Mouse (Mus musculus) heart, postnatal 25 days (tissue): ENCODE measurements at regions not wholly inside any gene's neighbourhood (a gene's known extent, or its start where the extent isn't known, plus 50 kb on each side); places are given as distances from the start of the nearest gene placed in this dataset.

Experiments used
- DNase-seq: peaks from one replicate; pipeline ENCODE4 v3.0.0; 2022; ENCODE audit warnings: low spot score
- intact Hi-C: fragments of 180-260 bp; cut with DNase I; formaldehyde crosslinking; loops from one replicate; pipeline ENCODE4 v1.15.1; 2025

DNA sequence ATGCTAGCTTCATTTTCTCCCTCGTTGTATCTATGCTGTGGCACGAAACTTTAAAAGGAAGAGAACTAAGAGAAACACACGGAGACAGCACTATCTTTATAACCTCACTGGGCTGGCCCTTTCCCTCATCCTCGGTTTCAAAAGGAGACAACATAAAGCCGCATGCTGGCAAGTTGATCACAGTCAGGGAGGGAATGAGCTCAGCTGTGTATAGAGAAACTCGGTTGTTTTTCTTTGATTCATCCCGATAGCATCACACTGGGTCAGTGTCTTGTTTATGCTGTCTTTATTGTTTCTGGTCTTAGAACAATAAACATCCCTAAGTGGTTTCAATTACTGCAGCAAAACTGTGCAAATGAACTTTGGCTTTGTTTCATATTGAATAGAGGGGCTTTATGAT is 249.2 kb upstream of the Cxadr start:
- intact Hi-C loops = no loop called here
- no peak for DNase-seq

DNA sequence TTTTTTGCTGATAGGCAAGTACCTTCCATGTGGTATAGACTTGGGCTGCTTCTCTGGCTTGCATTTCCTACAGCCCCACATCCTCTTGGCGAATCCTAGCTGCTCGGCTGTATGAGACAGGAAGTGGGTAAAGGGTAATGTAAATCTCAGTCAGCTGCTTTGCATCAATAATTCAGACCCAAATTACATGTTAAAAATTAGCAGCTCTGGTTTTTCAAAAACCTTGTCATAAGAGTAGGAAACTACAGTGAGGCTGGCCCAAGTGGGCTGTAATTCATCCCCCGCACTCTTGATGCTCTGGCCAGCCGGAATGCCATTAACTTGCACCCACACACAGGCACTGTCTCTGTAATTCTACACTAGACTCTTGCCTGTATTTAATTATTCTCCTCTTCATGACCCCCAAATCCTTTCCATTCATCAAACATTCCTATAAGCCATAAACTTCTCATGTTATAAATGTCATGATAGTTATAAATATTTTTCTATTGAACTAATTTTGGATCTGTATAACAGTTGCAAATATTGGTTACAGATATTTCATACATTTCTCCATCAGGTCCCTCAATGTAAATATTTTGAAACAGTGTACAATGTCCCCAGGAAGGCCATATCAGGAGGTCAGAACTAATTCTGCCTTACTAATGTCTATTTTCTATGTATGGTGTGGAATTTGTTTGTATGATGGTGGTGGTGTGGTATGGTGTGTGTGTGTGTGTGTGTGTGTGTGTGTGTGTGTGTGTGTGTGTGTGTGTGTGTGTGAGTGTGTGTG is 261.0 kb upstream of the Cxadr start:
- intact Hi-C loops = no loop called here
- no peak for DNase-seq

DNA sequence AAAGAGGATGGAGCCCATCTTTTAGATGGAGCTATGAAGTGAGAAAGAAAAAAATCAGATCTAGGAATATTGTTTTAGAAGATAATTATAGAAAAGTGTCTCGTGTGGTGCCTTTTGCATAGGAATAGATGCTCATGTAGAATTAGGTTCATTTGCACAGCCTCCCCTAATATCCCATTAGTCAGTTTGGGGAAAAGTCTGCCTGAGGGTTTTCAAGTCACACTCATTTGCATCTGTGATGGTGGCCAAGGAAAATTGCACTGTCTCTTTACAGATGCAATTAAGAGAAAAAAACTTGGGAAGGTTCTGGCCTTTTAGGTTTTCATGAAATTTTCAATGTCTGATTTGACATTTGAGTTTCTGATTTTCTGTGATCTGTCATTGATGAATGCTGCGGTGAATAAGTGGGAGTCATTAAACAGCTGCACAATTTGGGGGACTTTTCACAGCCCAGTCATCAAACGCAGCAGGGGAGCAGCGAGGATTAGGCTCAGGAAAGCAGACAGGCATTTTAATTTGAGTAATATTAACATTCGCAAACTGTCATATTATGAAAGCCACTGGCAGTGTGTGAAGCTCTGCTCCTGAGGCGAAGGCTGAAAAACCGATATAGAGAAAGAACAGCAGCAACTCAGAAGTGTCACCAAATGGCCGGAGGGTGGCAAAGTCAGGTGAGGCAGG is 281.5 kb upstream of the Cxadr start:
- DNase-seq = no peak
- intact Hi-C loops = no loop called here

DNA sequence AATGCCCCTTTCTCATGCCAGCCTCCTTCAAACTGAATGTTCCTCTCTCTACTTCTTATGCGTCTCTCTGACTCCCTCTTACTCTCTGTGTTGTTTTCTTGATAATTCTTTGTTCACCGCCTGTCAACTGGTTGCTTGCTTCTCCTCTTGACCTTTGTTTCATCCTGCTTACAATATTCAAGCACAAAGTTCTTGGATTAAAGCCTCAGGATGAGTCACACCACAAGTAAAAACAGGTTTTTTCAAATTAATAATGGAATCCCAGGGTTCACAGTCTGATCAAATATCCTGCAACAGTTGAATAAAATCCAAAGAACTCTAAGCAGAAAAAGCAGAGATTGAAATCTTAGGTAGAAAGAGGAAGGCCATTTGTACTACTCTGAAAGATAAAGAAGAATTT is 285.9 kb upstream of the Cxadr start:
- DNase-seq = no peak

DNA sequence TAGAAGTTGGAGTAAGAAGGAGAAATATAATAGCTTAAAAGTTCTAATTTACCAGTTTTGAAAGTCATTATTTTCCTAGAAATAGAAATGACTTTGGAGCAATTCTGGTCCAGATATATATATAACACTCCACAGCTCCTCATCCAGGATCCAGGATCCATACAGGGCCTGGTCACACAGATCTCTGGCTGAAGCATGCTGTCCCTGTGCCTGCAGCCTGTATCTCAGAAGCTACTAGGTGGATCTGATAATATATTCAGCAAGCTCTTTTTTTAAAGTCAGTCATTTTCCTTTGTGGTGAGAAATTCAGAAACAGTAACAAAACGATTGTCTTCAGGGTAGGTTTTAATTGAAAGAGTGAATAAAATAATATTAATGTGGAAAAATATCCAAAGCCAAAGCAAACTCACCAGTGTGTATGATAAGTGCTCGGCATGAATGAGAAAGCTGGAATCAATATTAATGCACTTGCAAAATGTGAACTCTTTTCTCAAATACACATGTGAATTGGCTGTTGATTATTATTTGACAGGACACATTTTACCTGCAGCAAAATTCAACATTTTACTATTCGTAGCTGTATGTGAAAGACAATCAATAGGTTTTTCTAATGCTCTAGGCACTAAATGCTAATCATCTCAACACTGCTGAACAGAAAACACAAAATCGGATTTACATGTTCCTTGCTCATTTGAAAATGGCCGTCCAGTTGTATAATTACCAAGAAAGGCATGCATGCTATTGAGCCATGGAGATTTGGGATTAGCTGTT is 288.1 kb upstream of the Cxadr start:
- intact Hi-C loops = no loop called here
- DNase-seq = no peak

More for the DNA sequence above, 285.9 kb upstream of the Cxadr start:
- intact Hi-C loops = no loop called here

DNA sequence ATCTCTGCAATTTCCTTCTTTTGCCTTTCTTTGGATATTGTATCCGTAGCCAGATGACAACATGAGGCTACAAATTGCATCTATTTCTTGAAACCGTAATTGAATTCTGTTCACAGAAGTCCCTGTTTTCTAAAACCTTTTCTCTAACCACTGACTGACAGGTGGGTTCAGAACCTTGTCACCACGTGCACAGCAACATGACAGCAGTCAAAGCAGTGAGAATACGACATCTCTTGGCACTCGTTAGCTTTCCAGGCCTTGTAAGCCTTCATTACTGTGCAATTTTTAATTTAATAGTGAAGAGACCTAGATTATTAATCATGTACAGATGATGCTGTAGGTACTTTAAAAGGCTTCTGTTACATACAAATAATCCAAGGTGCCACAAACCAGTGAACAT is 297.3 kb upstream of the Cxadr start:
- intact Hi-C loops = no loop called here
- DNase-seq = no peak

DNA sequence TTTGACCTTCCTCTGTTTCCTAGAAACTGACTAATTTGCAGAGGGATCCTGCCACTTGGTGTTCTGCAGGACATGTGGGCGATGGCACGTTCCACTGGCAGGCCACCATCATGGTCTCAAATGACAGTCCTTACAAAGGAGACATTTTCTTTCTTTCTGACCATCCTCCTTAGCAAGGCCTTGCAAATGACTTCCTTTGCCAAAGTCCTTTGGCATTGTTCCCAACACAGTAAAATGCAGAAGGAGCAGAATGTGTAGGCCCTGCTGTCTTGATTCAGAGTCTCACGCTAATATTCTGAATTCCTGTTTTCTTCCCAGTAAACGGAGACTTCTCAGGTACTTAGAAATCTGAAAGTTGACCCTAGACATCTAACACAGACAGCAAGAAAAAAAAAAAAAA is 308.3 kb upstream of the Cxadr start:
- intact Hi-C loops = no loop called here
- no peak for DNase-seq

DNA sequence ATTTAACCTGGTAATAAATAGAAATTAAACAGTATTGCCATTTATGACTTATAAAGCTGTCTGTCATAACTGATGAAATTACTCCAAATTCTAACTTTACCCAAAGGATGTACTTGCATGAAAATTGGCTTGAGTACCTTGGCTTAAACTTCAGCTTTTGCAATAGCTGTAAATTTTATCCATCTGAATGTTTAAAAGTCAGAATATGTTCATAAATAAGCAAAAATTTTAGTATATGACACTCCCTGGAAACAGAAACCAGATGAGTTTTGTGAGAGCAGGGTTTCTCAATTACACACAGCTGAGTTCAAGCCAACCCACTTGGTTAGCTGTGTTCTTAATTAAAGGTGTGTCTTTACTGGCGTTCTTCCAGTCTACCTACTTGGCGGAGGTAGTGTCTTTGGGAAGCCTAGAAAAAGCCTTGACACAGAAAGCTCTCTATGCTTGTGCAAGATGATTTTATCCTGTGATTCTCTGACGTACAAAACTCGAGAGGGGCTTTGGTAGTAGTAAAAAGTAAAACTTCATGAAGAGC is 311.4 kb upstream of the Cxadr start:
- DNase-seq = no peak
- intact Hi-C loops = no loop called here

DNA sequence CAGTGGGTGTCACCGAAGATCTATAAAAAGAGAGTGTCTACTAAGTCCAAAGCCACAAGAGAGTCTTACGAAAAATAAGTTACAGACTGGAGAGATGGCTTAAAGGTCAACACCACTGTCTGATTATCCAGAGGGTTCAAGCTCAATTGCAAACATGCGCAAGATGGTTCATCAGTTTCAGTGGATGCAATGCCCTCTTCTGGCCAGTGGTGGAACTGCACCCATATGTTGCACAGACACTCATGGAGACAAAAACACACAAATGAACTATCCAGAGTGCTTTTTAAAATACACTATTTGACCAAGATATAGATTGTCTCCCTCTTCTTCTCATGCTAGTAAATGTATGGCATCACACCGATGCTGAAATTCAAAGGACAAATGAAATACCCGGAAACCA is 312.1 kb upstream of the Cxadr start:
- no peak for DNase-seq
- intact Hi-C loops = no loop called here

DNA sequence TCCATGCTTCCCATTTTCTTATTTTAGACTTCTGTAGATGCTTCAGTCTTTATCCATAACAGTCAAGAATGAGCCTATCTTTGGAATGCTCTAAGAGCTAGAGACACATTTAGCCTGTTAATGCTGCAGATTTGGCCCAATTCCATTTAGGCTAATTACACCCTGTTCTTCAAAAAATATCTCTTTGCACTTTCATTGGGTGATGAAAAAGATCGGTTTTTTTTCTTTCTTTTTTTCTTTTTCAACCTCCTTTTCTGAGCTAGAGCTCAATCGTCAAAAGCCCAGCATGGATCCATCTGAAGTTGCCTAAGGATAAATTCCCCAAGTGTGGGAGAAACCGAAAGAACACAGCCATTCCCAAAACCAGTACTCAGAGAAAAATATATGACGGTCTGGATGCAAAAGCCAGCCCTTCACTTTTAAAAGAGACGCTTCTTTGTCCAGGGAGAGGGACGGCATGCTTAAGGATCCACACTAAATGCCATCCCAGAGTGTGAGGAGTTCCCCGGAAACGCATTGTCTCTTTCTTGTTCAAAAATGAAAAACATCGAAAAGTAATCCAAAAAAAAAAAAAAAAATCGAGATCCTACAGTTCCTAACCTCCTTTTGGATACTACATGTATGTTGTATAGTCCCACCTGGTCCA is 314.3 kb upstream of the Cxadr start:
- intact Hi-C loops = no loop called here
- DNase-seq = no peak

DNA sequence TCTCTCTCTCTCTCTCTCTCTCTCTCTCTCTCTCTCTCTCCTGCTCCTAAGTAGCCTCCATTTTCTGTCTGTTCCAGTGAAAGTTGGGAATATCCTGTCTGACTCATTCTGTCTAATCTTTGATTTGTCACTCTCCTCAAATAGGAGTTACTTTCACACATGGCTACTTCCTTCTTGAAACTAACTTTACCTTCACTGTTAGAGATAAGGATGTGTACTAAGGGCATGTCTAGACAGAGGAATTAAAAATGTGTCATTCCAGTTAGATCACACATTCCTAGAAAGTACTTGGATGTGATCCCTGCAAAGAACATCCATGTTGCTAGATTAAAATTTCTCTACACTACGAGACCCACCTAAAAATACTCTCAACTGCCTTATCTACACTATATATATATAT is 346.9 kb upstream of the Gm11146 start:
- intact Hi-C loops = no loop called here
- no peak for DNase-seq

DNA sequence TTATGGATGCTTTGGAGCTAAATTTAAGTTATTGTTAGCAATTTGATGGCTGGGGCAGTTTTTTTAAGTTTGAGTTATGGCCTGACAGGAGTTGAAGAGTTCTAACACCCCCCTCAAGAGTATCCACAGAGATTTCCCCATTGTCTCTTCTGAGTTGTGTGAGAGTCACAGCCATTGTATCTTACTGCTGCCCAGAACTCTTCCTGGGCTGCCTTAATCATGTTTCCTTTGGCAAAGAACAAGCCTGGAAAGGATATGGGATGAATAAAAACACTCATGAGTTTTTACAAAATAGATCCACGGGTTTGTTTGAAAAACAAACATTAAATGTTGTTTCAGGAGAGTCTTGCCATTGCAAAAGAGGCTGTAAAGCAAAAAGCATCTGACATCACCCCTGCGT is 343.5 kb upstream of the Gm11146 start:
- DNase-seq = no peak

DNA sequence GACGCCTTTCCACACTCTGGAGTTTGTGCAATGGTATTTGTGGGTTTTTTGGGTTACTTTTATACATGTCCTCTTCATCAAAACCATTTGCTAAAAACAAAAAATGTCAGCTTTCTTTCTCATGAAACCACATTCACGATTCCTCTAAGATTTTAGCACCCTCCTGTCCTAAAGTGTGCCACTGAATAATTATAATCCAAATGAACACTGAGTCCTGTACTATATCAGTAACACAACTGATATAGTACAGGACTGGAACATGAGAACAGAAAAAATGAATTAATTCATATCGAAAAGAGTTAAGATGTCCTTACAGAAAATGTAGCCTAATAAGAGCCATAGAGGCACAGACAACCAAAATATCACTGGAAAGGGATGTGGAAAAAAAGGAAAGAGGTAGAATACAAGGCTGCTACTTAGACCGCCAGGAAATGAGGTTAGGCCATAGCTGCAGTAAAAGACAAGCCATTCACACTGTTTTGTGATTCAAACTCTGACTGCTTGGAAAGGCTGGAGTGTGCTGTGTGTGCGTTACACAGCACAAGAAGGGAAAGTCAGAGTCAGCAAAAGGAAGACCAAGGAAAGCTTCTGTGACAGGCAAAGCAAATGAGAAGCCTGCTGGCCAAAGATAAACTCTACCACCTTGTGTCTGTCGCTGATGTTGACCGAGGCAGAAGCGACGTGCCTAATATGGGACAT is 329.3 kb upstream of the Gm11146 start:
- intact Hi-C loops = no loop called here
- no peak for DNase-seq

More for the DNA sequence above, 343.5 kb upstream of the Gm11146 start:
- intact Hi-C loops = no loop called here

DNA sequence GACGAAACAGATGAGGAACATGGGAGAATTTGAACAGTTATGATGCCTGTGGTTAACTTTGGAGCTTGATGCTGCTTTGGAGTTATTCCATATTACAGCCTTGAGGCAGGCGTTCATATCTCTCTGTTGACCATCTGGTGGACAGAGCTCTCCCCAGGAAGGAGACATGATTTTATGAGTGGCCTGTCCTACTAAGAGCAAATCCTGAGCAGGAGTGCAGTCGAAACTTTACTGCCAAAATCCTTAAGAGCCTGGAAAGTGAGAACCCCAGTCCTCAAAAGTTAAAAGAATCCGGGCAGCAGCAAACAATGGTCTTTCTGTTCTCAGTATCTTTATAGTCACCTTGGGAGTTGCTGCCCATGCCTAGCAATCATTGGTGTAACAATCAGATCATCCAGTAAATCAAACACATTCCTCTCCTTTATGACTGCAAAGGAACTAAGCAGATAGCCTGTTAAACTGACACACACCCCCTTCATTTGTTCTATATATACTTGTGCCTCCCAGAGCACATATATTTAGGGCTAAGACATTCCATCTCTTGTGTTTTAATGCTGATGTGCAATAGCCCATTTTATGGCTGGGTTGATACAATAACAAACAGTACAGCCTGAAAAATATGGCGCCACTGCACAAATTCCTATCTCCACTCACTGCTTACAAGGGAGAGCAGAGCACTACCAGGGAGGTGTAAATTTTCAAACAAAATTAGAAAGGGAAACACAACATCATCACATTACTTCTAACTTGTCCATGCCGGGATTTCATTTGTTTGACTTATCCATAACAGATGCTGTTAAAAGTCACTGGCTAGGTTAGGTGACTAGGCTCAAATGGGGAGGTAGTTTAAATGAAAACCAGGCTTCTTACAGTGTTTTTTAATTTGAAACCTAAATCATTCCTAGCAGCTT is 312.5 kb upstream of the Gm11146 start:
- DNase-seq = no peak
- intact Hi-C loops = no loop called here

DNA sequence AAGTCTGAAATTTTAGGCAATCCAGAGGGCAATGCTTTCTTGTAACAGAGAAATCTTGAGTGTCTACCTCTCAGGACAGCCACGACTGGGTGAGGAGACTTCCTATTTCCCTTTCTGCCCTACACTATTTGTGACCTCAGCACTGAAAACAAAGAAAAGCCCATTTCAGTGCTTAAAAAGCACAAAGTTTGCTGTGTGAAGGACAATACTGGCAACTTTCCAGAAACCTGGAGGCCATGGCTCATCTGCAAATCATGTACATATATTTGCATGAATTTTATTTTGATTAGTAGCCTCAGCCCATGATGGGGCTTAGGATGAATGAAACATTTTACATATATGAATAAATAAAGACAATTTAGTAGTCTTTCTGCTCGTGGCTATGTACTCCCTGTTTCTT is 292.4 kb upstream of the Gm11146 start:
- intact Hi-C loops = no loop called here
- DNase-seq = no peak

DNA sequence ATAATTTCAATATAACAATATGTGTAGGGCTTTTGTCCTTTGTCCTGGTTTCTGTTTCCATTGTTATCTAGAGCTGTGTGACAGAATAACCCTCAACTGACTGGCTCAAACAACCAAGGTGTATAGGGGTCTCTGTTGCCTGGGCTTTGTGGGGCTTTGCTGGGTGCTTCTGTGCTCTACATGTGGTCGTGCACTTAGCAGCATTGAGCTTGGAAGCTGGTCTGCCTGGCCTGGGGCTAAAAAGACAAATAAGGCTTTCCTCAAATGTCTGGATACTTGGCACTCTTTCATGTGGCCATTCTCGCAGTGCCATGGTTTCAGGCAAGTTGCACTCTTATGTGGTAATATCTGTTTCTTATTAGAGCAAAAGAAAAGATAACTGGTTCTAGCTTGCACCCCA is 291.8 kb upstream of the Gm11146 start:
- DNase-seq = no peak
- intact Hi-C loops = no loop called here

DNA sequence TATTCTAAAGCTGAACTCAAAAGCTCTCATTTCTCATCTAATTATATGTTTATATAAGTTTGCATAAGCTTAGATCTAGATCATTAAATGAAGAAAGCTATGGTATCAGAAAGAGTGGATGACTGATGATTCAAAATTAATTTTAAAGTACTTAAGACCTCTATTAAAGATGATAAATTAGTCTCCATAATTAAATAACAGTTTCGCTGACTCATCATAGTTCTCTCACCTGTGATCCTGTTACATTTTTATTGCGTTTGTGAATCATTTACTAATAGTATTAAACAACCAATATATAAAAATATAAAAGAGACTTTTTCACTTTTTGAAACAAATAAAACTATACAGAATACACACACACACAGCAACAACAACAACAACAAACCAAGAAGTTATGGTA is 290.8 kb upstream of the Gm11146 start:
- intact Hi-C loops = no loop called here
- no peak for DNase-seq

DNA sequence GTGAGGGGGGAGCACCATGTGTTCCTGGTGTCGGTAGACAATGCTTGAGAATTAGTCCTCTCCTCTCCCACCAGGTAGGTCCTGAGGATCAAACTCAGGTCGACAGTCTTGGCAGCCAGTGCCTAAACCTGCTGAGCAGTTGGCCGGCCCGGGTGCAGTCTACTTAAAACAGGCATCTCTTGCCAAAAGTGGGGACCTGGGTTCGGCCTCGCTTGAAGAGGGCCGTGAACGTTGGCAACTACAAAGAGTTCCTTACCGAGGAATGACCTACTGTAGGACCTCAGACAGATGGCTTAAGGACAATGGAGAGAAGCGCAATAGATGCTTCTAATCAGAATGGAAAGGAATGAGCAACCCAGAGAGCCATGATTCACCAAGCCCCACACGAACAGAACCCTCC is 287.5 kb upstream of the Gm11146 start:
- DNase-seq = no peak
- intact Hi-C loops = no loop called here
